Mouse (Mus musculus) E14TG2a.4 (cell line): ENCODE measurements around the gene Srsf3.

Experiments used
- CTCF ChIP-seq: conservative IDR thresholded peaks from 2 replicates; pipeline ENCODE4 v1.5.1; 2014; ENCODE audit warnings: low read length
- NANOG ChIP-seq: IDR thresholded peaks from 2 replicates; pipeline ENCODE4 v1.6.1; 2014; ENCODE audit warnings: borderline replicate concordance, low read length, mixed read lengths
- POU5F1 ChIP-seq: IDR thresholded peaks from 2 replicates; pipeline ENCODE4 v1.6.1; 2014; ENCODE audit warnings: low read length, borderline replicate concordance

GRCm38 (mm10) chr17:28991286-28991685 is 41.1 kb upstream of the Srsf3 start:
- TF ChIP-seq CTCF (no peak), NANOG (no peak), POU5F1 (no peak)
